Mouse (Mus musculus): Measurements from ENCODE around the gene Urb2. TPM values are rescaled to one million over a fixed set of nuclear protein-coding genes. Genes with fewer than 3 reads are reported as not detected.

Urb2 gene
- total and polyA plus RNA-seq, 3 experiments, result 3.8 to 19.5 (median 19.4) TPM

GRCm38 (mm10) chr8:124042201-124042600, 20.9 kb downstream of the Urb2 start:
- DNase-seq (ENCODE audit: low spot score) (no peak), ATAC-seq (ENCODE audit: extremely low read depth, insufficient number of reproducible peaks, low FRiP score, poor library complexity, severe bottlenecking) (no peak)
- Histone ChIP-seq H3K9me3 (replicated peaks) (no peaks in the 10 kb centered on the region), H3K27me3 (ENCODE audit: insufficient read depth, low read length) (no peaks in the 10 kb centered on the region), H3K36me3 (replicated peaks) (peaks cover 90% of the 10 kb centered on the region), H3K4me1 (ENCODE audit: insufficient read depth, low read depth, low read length) (peaks cover 5% of the 10 kb centered on the region; the same call in 1 of the 2 replicates), H3K4me3 (ENCODE audit: low read depth, low read length) (no peak overlapping the region)
- TF ChIP-seq POLR2AphosphoS5 (IDR thresholded peaks at IDR 0.05; ENCODE audit: insufficient replicate concordance, low read depth, low read length), result no peak
- TF ChIP-seq GATA1 (IDR thresholded peaks at IDR 0.05; ENCODE audit: borderline replicate concordance, low read length), result no peak
- no peak for TF ChIP-seq TAL1 (conservative IDR thresholded peaks at IDR 0.05; ENCODE audit: low read depth, low read length)
- TF ChIP-seq GATA2 (IDR thresholded peaks at IDR 0.05; ENCODE audit: borderline replicate concordance, low read depth, low read length), result no peak
- TF ChIP-seq CTCF (IDR thresholded peaks at IDR 0.05; ENCODE audit: low read depth, low read length), result no peak

GRCm38 (mm10) chr8:124044421-124044820, 23.1 kb downstream of the Urb2 start:
- peaks cover 85% of the 10 kb centered on the region for H3K36me3 ChIP-seq (replicated peaks)
- peaks cover 5% of the 10 kb centered on the region; the same call in 1 of the 2 replicates for H3K4me1 ChIP-seq (ENCODE audit: insufficient read depth, low read depth, low read length)
- ATAC-seq (ENCODE audit: extremely low read depth, insufficient number of reproducible peaks, low FRiP score, poor library complexity, severe bottlenecking) (no peak), DNase-seq (ENCODE audit: low spot score) (no peak)
- no peak overlapping the region for H3K4me3 ChIP-seq (ENCODE audit: low read depth, low read length)
- no peaks in the 10 kb centered on the region for H3K27me3 ChIP-seq (ENCODE audit: insufficient read depth, low read length)
- no peaks in the 10 kb centered on the region for H3K9me3 ChIP-seq (replicated peaks)
- TF ChIP-seq TAL1 (conservative IDR thresholded peaks at IDR 0.05; ENCODE audit: low read depth, low read length) (no peak), GATA1 (IDR thresholded peaks at IDR 0.05; ENCODE audit: borderline replicate concordance, low read length) (no peak), CTCF (IDR thresholded peaks at IDR 0.05; ENCODE audit: low read depth, low read length) (no peak), POLR2AphosphoS5 (IDR thresholded peaks at IDR 0.05; ENCODE audit: insufficient replicate concordance, low read depth, low read length) (no peak), GATA2 (IDR thresholded peaks at IDR 0.05; ENCODE audit: borderline replicate concordance, low read depth, low read length) (no peak)

GRCm38 (mm10) chr8:124044931-124045330, 23.6 kb downstream of the Urb2 start:
- Histone ChIP-seq H3K4me1 (ENCODE audit: insufficient read depth, low read depth, low read length) (peaks cover 5% of the 10 kb centered on the region; the same call in 1 of the 2 replicates), H3K36me3 (replicated peaks) (peaks cover 85% of the 10 kb centered on the region), H3K27me3 (ENCODE audit: insufficient read depth, low read length) (no peaks in the 10 kb centered on the region), H3K9me3 (replicated peaks) (no peaks in the 10 kb centered on the region), H3K4me3 (ENCODE audit: low read depth, low read length) (no peak overlapping the region)
- ATAC-seq (ENCODE audit: extremely low read depth, insufficient number of reproducible peaks, low FRiP score, poor library complexity, severe bottlenecking) (no peak), DNase-seq (ENCODE audit: low spot score) (no peak)
- TF ChIP-seq CTCF (IDR thresholded peaks at IDR 0.05; ENCODE audit: low read depth, low read length) (no peak), POLR2AphosphoS5 (IDR thresholded peaks at IDR 0.05; ENCODE audit: insufficient replicate concordance, low read depth, low read length) (no peak), GATA2 (IDR thresholded peaks at IDR 0.05; ENCODE audit: borderline replicate concordance, low read depth, low read length) (no peak), TAL1 (conservative IDR thresholded peaks at IDR 0.05; ENCODE audit: low read depth, low read length) (no peak), GATA1 (IDR thresholded peaks at IDR 0.05; ENCODE audit: borderline replicate concordance, low read length) (no peak)

GRCm38 (mm10) chr8:124045856-124046255, 24.5 kb downstream of the Urb2 start:
- H3K4me1 ChIP-seq (ENCODE audit: insufficient read depth, low read depth, low read length), result peaks cover 5% of the 10 kb centered on the region; the same call in 1 of the 2 replicates
- DNase-seq (ENCODE audit: low spot score) (no peak), ATAC-seq (ENCODE audit: extremely low read depth, insufficient number of reproducible peaks, low FRiP score, poor library complexity, severe bottlenecking) (no peak)
- no peaks in the 10 kb centered on the region for H3K9me3 ChIP-seq (replicated peaks)
- H3K36me3 ChIP-seq (replicated peaks), result peaks cover 86% of the 10 kb centered on the region
- no peaks in the 10 kb centered on the region for H3K27me3 ChIP-seq (ENCODE audit: insufficient read depth, low read length)
- no peak overlapping the region for H3K4me3 ChIP-seq (ENCODE audit: low read depth, low read length)
- TF ChIP-seq GATA2 (IDR thresholded peaks at IDR 0.05; ENCODE audit: borderline replicate concordance, low read depth, low read length) (no peak), POLR2AphosphoS5 (IDR thresholded peaks at IDR 0.05; ENCODE audit: insufficient replicate concordance, low read depth, low read length) (no peak), GATA1 (IDR thresholded peaks at IDR 0.05; ENCODE audit: borderline replicate concordance, low read length) (no peak), CTCF (IDR thresholded peaks at IDR 0.05; ENCODE audit: low read depth, low read length) (no peak), TAL1 (conservative IDR thresholded peaks at IDR 0.05; ENCODE audit: low read depth, low read length) (no peak)

GRCm38 (mm10) chr8:124052110-124052509, 30.8 kb downstream of the Urb2 start:
- DNase-seq (ENCODE audit: low spot score) (no peak), ATAC-seq (ENCODE audit: extremely low read depth, insufficient number of reproducible peaks, low FRiP score, poor library complexity, severe bottlenecking) (peak; percentile 31; the same call in 1 of the 2 replicates)
- Histone ChIP-seq H3K4me3 (ENCODE audit: low read depth, low read length) (no peak overlapping the region), H3K9me3 (replicated peaks) (no peaks in the 10 kb centered on the region), H3K27me3 (ENCODE audit: insufficient read depth, low read length) (peaks cover under 1% of the 10 kb centered on the region; the same call in 1 of the 2 replicates), H3K4me1 (ENCODE audit: insufficient read depth, low read depth, low read length) (no peaks in the 10 kb centered on the region), H3K36me3 (replicated peaks) (peaks cover 46% of the 10 kb centered on the region)
- TF ChIP-seq CTCF (IDR thresholded peaks at IDR 0.05; ENCODE audit: low read depth, low read length), result peak; percentile 92
- TF ChIP-seq POLR2AphosphoS5 (IDR thresholded peaks at IDR 0.05; ENCODE audit: insufficient replicate concordance, low read depth, low read length), result no peak

- Histone ChIP-seq H3K36me3 (replicated peaks) (peaks cover 41% of the 10 kb centered on the region), H3K4me3 (ENCODE audit: low read depth, low read length) (no peak overlapping the region), H3K4me1 (ENCODE audit: insufficient read depth, low read depth, low read length) (no peaks in the 10 kb centered on the region), H3K9me3 (replicated peaks) (no peaks in the 10 kb centered on the region), H3K27me3 (ENCODE audit: insufficient read depth, low read length) (peaks cover 4% of the 10 kb centered on the region; the same call in 1 of the 2 replicates)
- no peak for ATAC-seq (ENCODE audit: extremely low read depth, insufficient number of reproducible peaks, low FRiP score, poor library complexity, severe bottlenecking)
- DNase-seq (ENCODE audit: low spot score), result no peak
- TF ChIP-seq CTCF (IDR thresholded peaks at IDR 0.05; ENCODE audit: low read depth, low read length), result no peak
- TF ChIP-seq GATA2 (IDR thresholded peaks at IDR 0.05; ENCODE audit: borderline replicate concordance, low read depth, low read length), result no peak
- no peak for TF ChIP-seq TAL1 (conservative IDR thresholded peaks at IDR 0.05; ENCODE audit: low read depth, low read length)
- no peak for TF ChIP-seq POLR2AphosphoS5 (IDR thresholded peaks at IDR 0.05; ENCODE audit: insufficient replicate concordance, low read depth, low read length)
- TF ChIP-seq GATA1 (IDR thresholded peaks at IDR 0.05; ENCODE audit: borderline replicate concordance, low read length), result no peak
Measured at GRCm38 (mm10) chr8:124052568-124052967, 31.3 kb downstream of the Urb2 start.

All from G1E (cell line).